Comparison of ENCODE assay signal across 28 mouse cellular contexts in genomic region chr9:63163756-63164155, GRCm38 (mm10). TPM values are rescaled to one million over a fixed set of nuclear protein-coding genes. Genes with fewer than 3 reads are reported as not detected.
DNase-seq lines count a peak whose midpoint lies in the region; ATAC-seq and TF ChIP-seq lines count a peak whose summit lies in the region.
"Had no signal": no experiment of that assay in that cellular context is flagged by ENCODE, and none has a peak within 500 bp of the region (broad histone marks: within the 10 kb centered on the region; RNA-seq: fewer than 3 reads in every experiment).

No protein-coding gene starts in this region.

- ATAC-seq in forebrain, postnatal 0 days, result no peak
- ATAC-seq in forebrain, embryonic 13.5 days, result no peak
- 0 out of 2 replicates have a peak, but pooled peaks have one; percentile 42 for ATAC-seq in intestine, embryonic 16.5 days
- ATAC-seq: forebrain, embryonic 15.5 days; liver, embryonic 12.5 days; midbrain, embryonic 15.5 days had no signal

- no peaks in the 10 kb centered on the region for H3K9me3 ChIP-seq in forebrain, postnatal 0 days (ENCODE audit: low read length)
- H3K9me3 ChIP-seq in forebrain, embryonic 13.5 days (replicated peaks), result no peaks in the 10 kb centered on the region
- no peaks in the 10 kb centered on the region for H3K9me3 ChIP-seq in intestine, embryonic 16.5 days (ENCODE audit: control insufficient read depth, low read length)
- H3K9me3 ChIP-seq: forebrain, embryonic 15.5 days; G1E; heart, embryonic 12.5 days; hindbrain, embryonic 12.5 days; limb, embryonic 13.5 days; liver, embryonic 12.5 days; midbrain, embryonic 15.5 days; neural tube, embryonic 13.5 days; stomach, embryonic 15.5 days had no signal

- H3K27me3 ChIP-seq in forebrain, postnatal 0 days (ENCODE audit: insufficient read depth, low read length), result no peaks in the 10 kb centered on the region
- H3K27me3 ChIP-seq in forebrain, embryonic 13.5 days, result peaks cover 54% of the 10 kb centered on the region
- H3K27me3 ChIP-seq in intestine, embryonic 16.5 days (replicated peaks; ENCODE audit: control insufficient read depth, insufficient read depth, low read length), result no peaks in the 10 kb centered on the region
- H3K27me3 ChIP-seq: midbrain, embryonic 15.5 days had no signal

- no peak overlapping the region for H3K4me3 ChIP-seq in forebrain, postnatal 0 days (ENCODE audit: low read depth, low read length)
- H3K4me3 ChIP-seq in forebrain, embryonic 13.5 days, result no peak overlapping the region
- no peak overlapping the region for H3K4me3 ChIP-seq in intestine, embryonic 16.5 days (ENCODE audit: low read length)
- H3K4me3 ChIP-seq: forebrain, embryonic 15.5 days; heart, embryonic 12.5 days; hindbrain, embryonic 12.5 days; limb, embryonic 13.5 days; liver, embryonic 12.5 days; midbrain, embryonic 15.5 days; neural tube, embryonic 13.5 days; stomach, embryonic 15.5 days had no signal

- TF ChIP-seq CTCF in forebrain, postnatal 0 days (IDR thresholded peaks at IDR 0.05; ENCODE audit: low read depth), result peak; percentile 20; the same call in 1 of the 2 replicates

- DNase-seq in forebrain, postnatal 0 days, result no peak
- DNase-seq in thymus, postnatal 14 days, result peak; percentile 10
- no peak for DNase-seq in thymus, postnatal 10 days (ENCODE audit: low spot score in 2 of 2)
- no peak for DNase-seq in frontal cortex, postnatal 36 days (ENCODE audit: low spot score in 2 of 2)
- DNase-seq in heart, postnatal 25 days (ENCODE audit: low spot score), result no peak
- DNase-seq: adrenal gland, postnatal 10 days; cerebellum, adult 2 months; gastrocnemius, postnatal 25 days; heart, adult 18-20 months; heart, postnatal 10 days; kidney, adult 11 months; layer of hippocampus, adult 9-11 months; lung, adult 18-20 months; right cerebral cortex, adult 18-20 months; right cerebral cortex, postnatal 4 days had no signal

- H3K36me3 ChIP-seq in forebrain, postnatal 0 days (ENCODE audit: insufficient read depth), result no peaks in the 10 kb centered on the region
- H3K36me3 ChIP-seq in forebrain, embryonic 13.5 days (ENCODE audit: poor library complexity, severe bottlenecking), result peaks cover 10% of the 10 kb centered on the region; the same call in 1 of the 2 replicates
- no peaks in the 10 kb centered on the region for H3K36me3 ChIP-seq in intestine, embryonic 16.5 days (ENCODE audit: control insufficient read depth, insufficient read depth, low read length)
- H3K36me3 ChIP-seq: forebrain, embryonic 15.5 days; midbrain, embryonic 15.5 days; stomach, embryonic 15.5 days had no signal

- no peak overlapping the region for H3K9ac ChIP-seq in forebrain, postnatal 0 days
- no peak overlapping the region for H3K9ac ChIP-seq in forebrain, embryonic 13.5 days
- no peak overlapping the region for H3K9ac ChIP-seq in intestine, embryonic 16.5 days (ENCODE audit: low read depth, low read length)
- H3K9ac ChIP-seq: forebrain, embryonic 15.5 days; heart, embryonic 12.5 days; hindbrain, embryonic 12.5 days; limb, embryonic 13.5 days; liver, embryonic 12.5 days; midbrain, embryonic 15.5 days; neural tube, embryonic 13.5 days; stomach, embryonic 15.5 days had no signal

- no peak overlapping the region for H3K4me2 ChIP-seq in forebrain, postnatal 0 days (ENCODE audit: low read depth)
- no peak overlapping the region for H3K4me2 ChIP-seq in forebrain, embryonic 13.5 days
- no peak overlapping the region for H3K4me2 ChIP-seq in intestine, embryonic 16.5 days (ENCODE audit: low read depth, low read length)
- H3K4me2 ChIP-seq: forebrain, embryonic 15.5 days; heart, embryonic 12.5 days; hindbrain, embryonic 12.5 days; limb, embryonic 13.5 days; liver, embryonic 12.5 days; midbrain, embryonic 15.5 days; neural tube, embryonic 13.5 days; stomach, embryonic 15.5 days had no signal

- intact Hi-C loops in heart, postnatal 25 days (cut with DNase I), result no loop called here

- 78% methylated on average over 8 of the region's 8 CpGs for WGBS in forebrain, postnatal 0 days
- 70% methylated on average over 8 of the region's 8 CpGs for WGBS in forebrain, embryonic 13.5 days
- 68% methylated on average over 8 of the region's 8 CpGs for WGBS in intestine, embryonic 16.5 days

- H3K27ac ChIP-seq in forebrain, postnatal 0 days (ENCODE audit: low read depth, low read length), result no peak overlapping the region
- no peak overlapping the region for H3K27ac ChIP-seq in forebrain, embryonic 13.5 days
- no peak overlapping the region for H3K27ac ChIP-seq in intestine, embryonic 16.5 days (ENCODE audit: low read length)
- H3K27ac ChIP-seq: forebrain, embryonic 15.5 days; hindbrain, embryonic 12.5 days; limb, embryonic 13.5 days; liver, embryonic 12.5 days; midbrain, embryonic 15.5 days; neural tube, embryonic 13.5 days; stomach, embryonic 15.5 days had no signal

- no peaks in the 10 kb centered on the region for H3K4me1 ChIP-seq in forebrain, postnatal 0 days (ENCODE audit: insufficient read depth)
- H3K4me1 ChIP-seq in forebrain, embryonic 13.5 days, result no peaks in the 10 kb centered on the region
- no peaks in the 10 kb centered on the region for H3K4me1 ChIP-seq in intestine, embryonic 16.5 days (ENCODE audit: control insufficient read depth, insufficient read depth, low read length)
- H3K4me1 ChIP-seq: limb, embryonic 13.5 days; liver, embryonic 12.5 days; midbrain, embryonic 15.5 days; stomach, embryonic 15.5 days had no signal

RNA-seq across cellular contexts. Expression of gene Skor1, which starts 15.0 kb away (rescaled TPM):
- total RNA-seq in forebrain, postnatal 0 days (2014; rRNA removed), result 0.69 and 1.0 TPM in 2 replicates
- 0.30 and 0.35 TPM in 2 replicates for polyA plus RNA-seq in forebrain, postnatal 0 days (2015; fragmentation: Nextera tagmentation; extraction: Ambion mirVana)
- 0.28 and 0.55 TPM in 2 replicates for polyA plus RNA-seq in forebrain, embryonic 13.5 days (2015; fragmentation: Nextera tagmentation; extraction: Ambion mirVana)
- not detected in 2 replicates for polyA plus RNA-seq in intestine, embryonic 16.5 days (2015; fragmentation: Nextera tagmentation; extraction: Ambion mirVana)
- not detected for total RNA-seq in heart, postnatal 25 days (2021)
- total RNA-seq: heart, adult 18-20 months had no signal
- polyA plus RNA-seq: G1E; heart, embryonic 12.5 days; kidney, embryonic 16.5 days; large intestine, adult 2 months; liver, embryonic 12.5 days; stomach, embryonic 15.5 days had no signal
